Mouse (Mus musculus): ENCODE results near the gene P2ry4. TPM values are rescaled to one million over a fixed set of nuclear protein-coding genes. Genes with fewer than 3 reads are reported as not detected.

The P2ry4 gene
- polyA plus RNA-seq, 1 experiment from 2014 or later = 0.07 TPM

- Histone ChIP-seq H3K4me3 (no peak within 1 kb of the TSS), H3K27ac (no peak within 1 kb of the TSS), H3K9ac (no peak within 1 kb of the TSS), H3K27me3 (replicated peaks) (0 out of 2 replicates have a peak, but pooled peaks cover 10% of the 10 kb centered on the region), H3K4me2 (no peak within 1 kb of the TSS), H3K4me1 (no peaks in the 10 kb centered on the region), H3K36me3 (no peaks in the 10 kb centered on the region), H3K9me3 (replicated peaks) (no peaks in the 10 kb centered on the region)
- WGBS (ENCODE audit: insufficient replicate concordance) = 72% methylated on average over 1 of the region's 1 CpGs
- no peak for ATAC-seq
These were observed 22.7 kb downstream of the P2ry4 start, which contains the start of gene Awat1 for GRCm38 (mm10) chrX:100571951-100572350. Gene Awat1, plus strand, starts transcription at chrX:100572251.

GRCm38 (mm10) chrX:100565696-100566095 lies 29.0 kb downstream of the P2ry4 start:
- Histone ChIP-seq H3K9ac (no peak overlapping the region), H3K9me3 (replicated peaks) (no peaks in the 10 kb centered on the region)

GRCm38 (mm10) chrX:100556026-100556425 lies 38.6 kb downstream of the P2ry4 start:
- H3K4me1 ChIP-seq = no peaks in the 10 kb centered on the region
- H3K9ac ChIP-seq = no peak overlapping the region
- no peaks in the 10 kb centered on the region for H3K9me3 ChIP-seq (replicated peaks)
- no peak overlapping the region for H3K4me3 ChIP-seq
- 51% methylated on average over 3 of the region's 3 CpGs for WGBS (ENCODE audit: insufficient replicate concordance)
- no peak overlapping the region for H3K4me2 ChIP-seq
- H3K36me3 ChIP-seq = no peaks in the 10 kb centered on the region
- H3K27me3 ChIP-seq (replicated peaks) = no peaks in the 10 kb centered on the region
- ATAC-seq = no peak
- no peak overlapping the region for H3K27ac ChIP-seq

More at GRCm38 (mm10) chrX:100565696-100566095, 29.0 kb downstream of the P2ry4 start:
- no peak overlapping the region for H3K27ac ChIP-seq
- H3K4me3 ChIP-seq = no peak overlapping the region
- no peak overlapping the region for H3K4me2 ChIP-seq
- 0 out of 2 replicates have a peak, but pooled peaks cover 6% of the 10 kb centered on the region for H3K27me3 ChIP-seq (replicated peaks)
- no peaks in the 10 kb centered on the region for H3K4me1 ChIP-seq
- H3K36me3 ChIP-seq = no peaks in the 10 kb centered on the region
- ATAC-seq = no peak
- WGBS (ENCODE audit: insufficient replicate concordance) = 76% methylated on average over 3 of the region's 3 CpGs

Other genes starting within 250 kb of the P2ry4 start
- gene Otud6a, start 165.9 kb downstream of the P2ry4 start, polyA plus RNA-seq (2016; fragmentation: Nextera tagmentation; extraction: Ambion mirVana) = not detected in 2 replicates
- gene Awat2, start 152.2 kb downstream of the P2ry4 start, polyA plus RNA-seq (2016; fragmentation: Nextera tagmentation; extraction: Ambion mirVana) = 0.20 and 0.45 TPM in 2 replicates
- gene Igbp1, start 100.6 kb downstream of the P2ry4 start, polyA plus RNA-seq (2016; fragmentation: Nextera tagmentation; extraction: Ambion mirVana) = 19.0 and 21.0 TPM in 2 replicates
- not detected in 2 replicates for gene Dgat2l6, start 70.0 kb downstream of the P2ry4 start, polyA plus RNA-seq (2016; fragmentation: Nextera tagmentation; extraction: Ambion mirVana)
- not detected in 2 replicates for gene Awat1, start 22.6 kb downstream of the P2ry4 start, polyA plus RNA-seq (2016; fragmentation: Nextera tagmentation; extraction: Ambion mirVana)
- gene Arr3, start 10.6 kb upstream of the P2ry4 start, polyA plus RNA-seq (2016; fragmentation: Nextera tagmentation; extraction: Ambion mirVana) = not detected in 2 replicates
- 29.2 and 31.8 TPM in 2 replicates for gene Kif4, start 30.9 kb upstream of the P2ry4 start, polyA plus RNA-seq (2016; fragmentation: Nextera tagmentation; extraction: Ambion mirVana)
- gene Pdzd11, start 31.7 kb upstream of the P2ry4 start, polyA plus RNA-seq (2016; fragmentation: Nextera tagmentation; extraction: Ambion mirVana) = 67.4 and 70.5 TPM in 2 replicates
- 0.08 and 0.39 TPM in 2 replicates for gene Gdpd2, start 135.0 kb upstream of the P2ry4 start, polyA plus RNA-seq (2016; fragmentation: Nextera tagmentation; extraction: Ambion mirVana)
- gene Dlg3, start 172.9 kb upstream of the P2ry4 start, polyA plus RNA-seq (2016; fragmentation: Nextera tagmentation; extraction: Ambion mirVana) = 1.4 and 1.6 TPM in 2 replicates

All from liver, embryonic 12.5 days (tissue).